Mouse (Mus musculus) erythroblast, embryonic 14.5 days (primary cell): ENCODE data around the gene Gm10563. TPM values are rescaled to one million over a fixed set of nuclear protein-coding genes. Genes with fewer than 3 reads are reported as not detected.

ENCODE experiments used
- H3K27me3 ChIP-seq: 2 replicates; pipeline ENCODE4 v1.6.1; 2012; ENCODE audit warnings: inconsistent platforms; ENCODE audit not compliant: control insufficient read depth
- H3K36me3 ChIP-seq: 2 replicates; pipeline ENCODE4 v1.6.1; 2012; ENCODE audit warnings: mild to moderate bottlenecking, inconsistent platforms; ENCODE audit not compliant: control insufficient read depth
- H3K4me1 ChIP-seq: 2 replicates; pipeline ENCODE4 v1.6.1; 2012; ENCODE audit warnings: inconsistent platforms; ENCODE audit not compliant: control insufficient read depth
- H3K4me3 ChIP-seq: replicated peaks from 2 replicates; pipeline ENCODE3; 2012; ENCODE audit warnings: moderate library complexity, mild to moderate bottlenecking, inconsistent platforms
- H3K9me3 ChIP-seq: 2 replicates; pipeline ENCODE4 v1.6.1; 2012; ENCODE audit warnings: low read length, inconsistent platforms, mixed read lengths; ENCODE audit not compliant: control insufficient read depth
- GATA1 ChIP-seq: IDR thresholded peaks from 2 replicates; pipeline ENCODE4 v1.6.1; 2012; ENCODE audit warnings: low read length, inconsistent platforms, mixed read lengths
- TAL1 ChIP-seq: IDR thresholded peaks from 3 replicates; pipeline ENCODE4 v1.6.1; 2012; ENCODE audit warnings: low read length, inconsistent platforms, mixed read lengths
- polyA plus RNA-seq: library from polyadenylated mRNA; stranded (reverse); fragments of >175 nt; gene quantifications from 2 replicates; pipeline ENCODE4 v1.2.3, GENCODE M21; 2012

The Gm10563 gene
- polyA plus RNA-seq, 1 experiment, result not detected

GRCm38 (mm10) chr4:155630267-155630666 lies 14.9 kb downstream of the Gm10563 start:
- Histone ChIP-seq H3K4me3 (no peak overlapping the region), H3K27me3 (no peaks in the 10 kb centered on the region), H3K4me1 (peaks cover 8% of the 10 kb centered on the region), H3K36me3 (peaks cover 83% of the 10 kb centered on the region), H3K9me3 (no peaks in the 10 kb centered on the region)
- TF ChIP-seq GATA1 (no peak), TAL1 (no peak)

DNA sequence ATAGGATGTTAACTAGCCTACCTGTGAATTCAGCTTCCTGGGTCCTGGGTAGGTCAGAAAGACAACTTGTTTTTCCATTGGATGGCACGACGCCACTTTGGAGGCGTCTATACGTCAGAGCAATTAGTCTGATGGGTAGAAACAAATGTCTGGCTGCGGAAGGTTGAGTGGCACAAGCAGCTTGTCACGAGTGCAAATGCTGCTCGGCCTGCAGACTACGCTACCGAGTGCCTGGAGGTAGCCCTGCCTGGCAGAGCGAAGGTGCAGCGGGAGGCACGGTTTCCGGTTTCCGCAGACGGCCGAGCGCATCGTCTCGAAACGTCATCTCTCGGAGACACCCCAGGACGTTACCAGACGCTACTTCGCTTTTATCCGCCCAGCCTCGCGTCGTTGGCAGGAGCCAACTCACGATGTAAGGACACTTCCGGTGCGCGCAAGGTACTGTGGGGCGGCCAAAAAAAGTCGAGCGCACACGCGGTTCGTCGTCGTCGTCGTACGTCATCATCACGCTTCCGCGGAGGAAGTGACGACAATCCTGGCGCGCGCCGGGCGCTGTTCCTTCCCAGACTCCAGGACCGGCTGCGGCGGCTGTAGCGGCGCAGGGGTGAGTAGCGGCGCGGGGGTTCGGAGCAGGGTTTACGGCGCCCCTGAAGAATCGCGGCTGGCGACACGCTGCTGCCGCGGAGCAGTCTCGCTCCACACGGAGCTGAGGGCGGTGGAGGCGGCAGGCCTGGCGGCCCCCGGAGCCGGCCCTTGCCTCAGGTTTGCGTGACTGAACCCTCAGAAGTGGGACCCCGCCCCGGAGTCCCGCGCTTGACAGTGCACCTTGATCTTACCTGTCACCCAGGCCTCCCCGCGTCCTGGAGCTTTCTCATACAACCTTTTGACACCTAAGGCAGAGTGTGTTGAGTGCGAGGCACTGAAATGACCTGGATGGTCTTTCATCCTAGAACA lies 20.6 kb downstream of the Gm10563 start, which contains the start of gene Cdk11b:
Gene Cdk11b, plus strand, starts transcription at position 517 of the 954 bp plus-strand sequence.
- Histone ChIP-seq H3K4me1 (peaks cover 31% of the 10 kb centered on the region), H3K9me3 (no peaks in the 10 kb centered on the region), H3K4me3 (peak within 1 kb of the TSS; percentile 88), H3K36me3 (peaks cover 59% of the 10 kb centered on the region), H3K27me3 (no peaks in the 10 kb centered on the region)
- TF ChIP-seq TAL1 (no peak), GATA1 (no peak; the same call in 1 of the 2 replicates)

DNA sequence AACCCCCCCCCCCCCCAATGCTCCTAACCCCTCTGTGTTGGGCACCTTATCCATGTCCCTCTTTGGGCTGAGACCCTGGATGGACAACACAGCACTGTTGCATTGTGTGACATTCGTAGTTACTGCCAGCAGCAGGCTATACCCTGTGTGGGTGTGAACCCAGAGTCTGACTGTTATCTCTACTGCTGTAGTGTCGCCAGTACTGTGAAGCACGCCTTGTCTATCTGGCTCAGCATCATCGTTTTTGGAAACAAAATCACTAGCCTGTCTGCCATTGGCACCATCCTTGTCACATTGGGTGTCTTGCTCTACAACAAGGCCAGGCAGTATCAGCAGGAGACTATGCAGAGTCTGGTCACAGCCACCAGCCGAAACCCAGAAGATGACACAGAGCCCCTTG lies 26.9 kb downstream of the Gm10563 start:
- H3K4me3 ChIP-seq, result no peak overlapping the region
- H3K36me3 ChIP-seq, result peaks cover 86% of the 10 kb centered on the region
- no peaks in the 10 kb centered on the region for H3K9me3 ChIP-seq
- no peaks in the 10 kb centered on the region for H3K27me3 ChIP-seq
- peaks cover 28% of the 10 kb centered on the region for H3K4me1 ChIP-seq
- TF ChIP-seq GATA1 (no peak; the same call in 1 of the 2 replicates), TAL1 (no peak)

- Histone ChIP-seq H3K9me3 (no peaks in the 10 kb centered on the region), H3K27me3 (no peaks in the 10 kb centered on the region), H3K4me1 (peaks cover 11% of the 10 kb centered on the region), H3K36me3 (peaks cover 91% of the 10 kb centered on the region), H3K4me3 (no peak overlapping the region)
- TF ChIP-seq TAL1 (no peak), GATA1 (no peak)
These were observed 31.9 kb downstream of the Gm10563 start for GRCm38 (mm10) chr4:155613264-155613663.

DNA sequence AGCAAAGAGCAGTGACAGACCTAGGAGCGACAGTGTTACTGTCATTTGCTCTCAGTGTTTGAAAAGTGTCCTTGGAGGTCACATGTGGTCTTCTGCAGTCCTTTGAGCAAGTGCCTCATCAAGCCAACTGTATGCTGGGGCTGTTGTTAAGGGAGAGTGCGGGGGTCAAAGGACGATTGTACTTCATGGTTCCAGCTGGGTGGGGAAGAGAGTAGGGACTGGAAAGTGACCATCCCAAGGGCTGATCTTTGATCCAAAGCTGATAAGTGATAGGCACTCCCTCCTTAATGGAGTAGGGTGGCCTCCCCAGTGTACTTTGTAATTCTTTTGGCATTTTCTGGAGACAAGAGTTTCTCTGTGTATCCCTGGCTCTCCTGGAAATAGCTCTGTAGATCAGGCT lies 33.3 kb downstream of the Gm10563 start:
- no peak for TF ChIP-seq TAL1
- TF ChIP-seq GATA1, result no peak
- peaks cover 88% of the 10 kb centered on the region for H3K36me3 ChIP-seq
- no peaks in the 10 kb centered on the region; the same call in 1 of the 2 replicates for H3K4me1 ChIP-seq
- no peaks in the 10 kb centered on the region for H3K9me3 ChIP-seq
- H3K4me3 ChIP-seq, result no peak overlapping the region
- no peaks in the 10 kb centered on the region for H3K27me3 ChIP-seq

DNA sequence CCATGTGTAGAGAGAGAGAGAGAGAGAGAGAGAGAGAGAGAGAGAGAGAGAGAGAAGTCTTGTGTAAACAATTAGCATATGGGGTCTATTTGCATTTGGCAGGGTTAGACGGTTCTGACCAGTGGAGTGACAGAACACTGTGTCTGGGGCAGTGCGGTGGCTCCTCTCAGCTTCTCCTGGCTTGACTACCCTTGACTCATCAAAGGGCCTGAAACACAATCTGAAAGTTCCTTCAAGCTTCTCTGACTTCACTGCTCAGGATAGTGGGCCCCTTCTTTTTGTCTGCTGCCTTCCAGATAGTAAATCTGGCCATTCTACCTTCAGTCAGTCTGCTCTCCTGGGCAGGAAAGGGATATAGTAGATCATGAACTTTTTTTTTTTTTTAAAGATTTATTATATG lies 38.4 kb downstream of the Gm10563 start:
- TF ChIP-seq GATA1 (no peak), TAL1 (no peak)
- no peak overlapping the region for H3K4me3 ChIP-seq
- H3K4me1 ChIP-seq, result peaks cover 30% of the 10 kb centered on the region
- no peaks in the 10 kb centered on the region for H3K27me3 ChIP-seq
- H3K36me3 ChIP-seq, result peaks cover 78% of the 10 kb centered on the region
- no peaks in the 10 kb centered on the region for H3K9me3 ChIP-seq

DNA sequence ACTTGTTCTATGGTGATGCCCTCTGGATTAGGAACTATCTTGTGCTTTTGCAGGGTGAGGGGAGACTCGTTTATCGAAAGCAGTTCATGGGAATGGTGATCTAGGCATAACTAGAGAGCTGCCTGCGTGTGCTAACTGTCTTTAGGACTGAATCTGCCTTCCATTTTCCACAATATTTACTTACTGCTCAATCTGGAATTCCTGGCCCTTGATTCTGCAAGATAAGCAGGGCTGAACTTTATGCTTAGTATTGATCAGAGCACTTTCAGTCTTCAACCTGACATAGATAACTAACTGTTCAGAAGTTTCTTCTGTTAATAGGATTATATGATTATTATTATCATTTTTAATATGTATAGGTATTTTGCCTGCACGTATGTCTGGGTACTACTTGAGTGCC lies 40.1 kb downstream of the Gm10563 start:
- no peaks in the 10 kb centered on the region for H3K9me3 ChIP-seq
- TF ChIP-seq GATA1 (no peak), TAL1 (no peak)

GRCm38 (mm10) chr4:155603801-155604200 lies 41.4 kb downstream of the Gm10563 start:
- peaks cover 52% of the 10 kb centered on the region for H3K36me3 ChIP-seq
- H3K4me1 ChIP-seq, result peaks cover 52% of the 10 kb centered on the region
- no peaks in the 10 kb centered on the region for H3K27me3 ChIP-seq
- no peak overlapping the region for H3K4me3 ChIP-seq
- TF ChIP-seq GATA1 (no peak), TAL1 (no peak)
- no peaks in the 10 kb centered on the region for H3K9me3 ChIP-seq

More for the DNA sequence above, 40.1 kb downstream of the Gm10563 start:
- Histone ChIP-seq H3K4me1 (peaks cover 39% of the 10 kb centered on the region), H3K4me3 (no peak overlapping the region), H3K36me3 (peaks cover 63% of the 10 kb centered on the region), H3K27me3 (no peaks in the 10 kb centered on the region)

- TF ChIP-seq GATA1 (no peak), TAL1 (peak; percentile 36; the same call in 1 of the 3 replicates)
- peaks cover 42% of the 10 kb centered on the region for H3K36me3 ChIP-seq
- H3K4me3 ChIP-seq, result peak overlapping the region; percentile 97
- no peaks in the 10 kb centered on the region for H3K9me3 ChIP-seq
- peaks cover 62% of the 10 kb centered on the region for H3K4me1 ChIP-seq
- no peaks in the 10 kb centered on the region for H3K27me3 ChIP-seq
These were observed 42.5 kb downstream of the Gm10563 start for GRCm38 (mm10) chr4:155602753-155603152.
